Mouse (Mus musculus): ENCODE measurements around the gene Taf1d.
A peak's percentile ranks its signal among the peaks of the same experiment; 100 is the strongest.
"Not testable (repeated sequence)": the region's sequence is repeated elsewhere in the genome, so short reads cannot be mapped to it uniquely, and the experiment has no call there.

The Taf1d gene

DNA sequence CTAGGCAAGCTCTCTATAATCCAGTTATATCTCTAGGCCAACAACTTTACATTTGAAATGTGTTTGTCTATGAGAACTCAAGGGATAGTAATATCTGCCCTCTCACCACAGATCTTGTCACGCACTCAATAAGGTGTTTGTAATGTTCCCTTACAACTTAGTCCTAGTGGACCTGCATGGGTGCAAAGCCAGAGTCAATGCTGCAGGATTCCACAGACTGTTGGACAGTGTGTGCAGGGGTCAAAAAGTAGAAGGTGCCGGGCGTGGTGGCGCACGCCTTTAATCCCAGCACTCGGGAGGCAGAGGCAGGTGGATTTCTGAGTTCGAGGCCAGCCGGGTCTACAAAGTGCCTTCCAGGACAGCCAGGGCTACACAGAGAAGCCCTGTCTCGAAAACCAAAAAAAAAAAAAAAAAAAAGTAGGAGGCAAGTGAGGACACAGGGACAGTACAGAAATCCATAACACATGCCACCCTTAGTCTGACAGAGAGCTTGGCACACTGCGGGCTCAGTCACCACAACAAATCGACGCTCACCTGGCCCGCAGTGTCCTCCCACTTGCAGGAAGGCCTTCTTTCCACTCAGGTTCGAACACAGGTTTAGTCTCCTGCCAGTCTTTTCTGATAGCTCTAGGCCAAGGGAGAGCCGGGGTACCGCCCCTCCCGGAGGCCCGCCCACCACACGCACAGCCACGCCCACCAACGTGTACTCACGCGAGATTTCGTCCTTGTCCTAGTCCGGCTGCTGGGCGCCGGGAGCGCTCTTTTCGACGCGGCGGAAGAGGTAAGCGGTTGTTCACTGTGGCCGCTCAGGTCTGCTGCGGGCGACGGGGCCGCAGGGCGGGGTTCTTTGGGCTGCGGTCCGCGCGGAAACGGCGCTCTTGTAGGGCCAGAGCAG, at the start of gene Taf1d:
TSS of gene Taf1d (plus strand) at position 712 of the 895 bp plus-strand sequence.
- DNase-seq (ENCODE audit: low spot score in 2 of 2), result peak; percentile 99

DNA sequence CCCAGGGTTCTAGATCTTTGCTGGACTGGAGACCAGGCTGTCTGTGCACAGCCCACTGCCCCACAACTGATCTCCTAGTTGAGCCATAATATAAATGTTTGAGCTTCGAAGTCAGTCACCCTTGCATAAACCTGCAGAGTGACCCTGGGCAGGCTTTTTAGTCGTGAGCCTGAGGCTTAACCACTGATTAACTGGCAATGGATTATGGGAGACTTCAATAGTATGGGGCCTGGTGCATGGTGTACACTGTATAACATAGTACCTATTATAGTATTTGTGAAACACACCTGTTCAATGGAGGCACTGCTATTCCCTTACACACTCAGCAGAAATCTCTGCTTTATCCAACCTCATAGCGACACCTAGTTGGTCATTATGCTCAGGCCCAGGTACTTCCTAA, 49.8 kb upstream of the Taf1d start:
- DNase-seq (ENCODE audit: low spot score in 2 of 2), result no peak

DNA sequence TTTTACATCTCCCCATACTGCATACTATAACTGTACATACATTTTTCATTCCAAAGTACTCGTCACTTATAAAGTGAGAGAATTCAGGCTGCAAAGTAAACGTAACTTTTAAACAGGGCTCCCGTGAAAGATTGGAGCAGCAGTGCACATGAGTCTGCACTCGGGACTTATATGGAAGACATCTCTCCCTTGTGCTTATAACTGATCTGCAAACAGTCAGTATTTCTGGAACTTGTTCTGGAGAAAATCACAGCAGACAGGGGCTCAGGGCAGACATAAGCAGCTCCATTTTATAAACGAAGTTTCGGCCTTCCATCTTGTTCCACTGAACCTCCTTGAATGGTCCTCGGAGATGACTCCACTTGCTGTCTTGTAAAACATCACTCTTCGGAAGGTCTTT, 44.0 kb upstream of the Taf1d start:
- DNase-seq (ENCODE audit: low spot score in 2 of 2), result no peak

DNA sequence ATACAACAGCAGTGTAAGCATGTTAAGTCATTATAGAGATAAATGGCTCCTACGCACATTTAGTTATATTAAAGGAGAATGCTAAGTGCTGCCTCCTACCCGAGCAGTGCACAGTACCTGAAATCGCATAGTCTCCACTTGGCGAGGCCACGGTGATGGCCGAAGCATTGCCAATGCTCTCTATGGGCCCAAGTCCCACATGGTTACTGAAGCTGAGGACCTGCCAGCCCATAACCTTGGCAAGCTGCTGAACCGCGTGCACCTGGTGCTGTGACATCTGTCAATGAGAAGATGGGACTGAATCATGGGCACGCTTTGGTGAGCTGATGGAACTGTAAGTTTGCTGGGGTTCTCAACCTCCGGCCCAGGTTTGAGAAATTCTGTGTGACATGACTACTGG, 42.5 kb upstream of the Taf1d start:
- DNase-seq (ENCODE audit: low spot score in 2 of 2), result no peak

DNA sequence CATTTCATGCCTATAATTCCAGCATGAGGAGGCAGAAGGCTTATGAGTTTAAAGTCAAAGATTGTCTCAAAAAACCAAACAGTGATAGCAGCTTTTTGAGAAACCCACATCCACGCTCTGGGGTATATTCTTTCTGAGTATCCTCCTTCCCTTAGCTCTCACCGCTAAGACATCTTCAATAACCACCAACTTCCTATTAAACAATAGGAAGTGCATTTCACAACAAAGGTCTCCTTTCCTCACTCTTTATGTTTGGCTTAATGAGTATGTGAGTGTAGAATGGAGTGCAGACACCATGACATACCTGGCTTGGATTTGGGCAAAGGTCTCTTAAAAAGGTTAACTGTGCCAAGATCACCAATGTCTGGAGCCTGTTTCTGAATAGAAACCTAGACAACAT, 32.0 kb upstream of the Taf1d start:
- no peak for DNase-seq (ENCODE audit: low spot score in 2 of 2)

DNA sequence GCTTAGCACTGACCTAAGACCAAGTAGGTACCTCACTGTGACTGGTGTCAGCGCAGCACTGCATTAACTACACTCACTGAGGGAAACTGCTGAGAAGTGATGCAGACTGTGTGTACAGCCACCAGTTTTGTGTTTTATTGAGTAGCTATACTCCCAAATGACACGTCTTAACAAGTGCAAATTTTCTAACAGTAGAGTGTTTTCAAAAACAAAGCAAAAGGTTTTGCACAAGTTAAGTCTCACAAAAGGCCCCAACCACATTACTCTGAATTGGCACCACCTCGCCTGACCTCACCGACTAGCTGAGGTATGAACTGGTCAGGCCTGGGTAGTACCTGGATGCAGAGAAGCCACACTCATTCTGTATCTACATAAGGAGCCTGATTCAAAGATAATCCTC, 29.2 kb upstream of the Taf1d start:
- DNase-seq (ENCODE audit: low spot score in 2 of 2), result no peak

DNA sequence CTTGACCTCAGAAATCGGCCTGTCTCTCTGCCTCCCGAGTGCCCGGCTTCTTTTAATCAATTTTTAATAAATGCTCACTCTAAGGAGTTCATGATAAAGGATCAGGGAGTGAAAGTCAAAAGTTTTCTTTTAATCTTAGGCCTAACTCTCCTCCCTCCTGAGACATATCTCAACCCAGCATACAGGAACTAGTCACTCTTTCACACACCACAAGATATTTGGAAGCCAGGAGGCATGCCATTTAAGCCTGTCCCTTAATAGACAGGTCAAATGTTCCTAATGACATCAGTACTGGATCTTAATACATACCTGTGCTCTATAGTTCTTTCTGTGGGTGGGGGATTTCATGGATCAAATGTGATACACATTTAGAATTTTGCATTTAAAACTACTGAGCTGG, 27.7 kb upstream of the Taf1d start:
- DNase-seq (ENCODE audit: low spot score in 2 of 2), result no peak

DNA sequence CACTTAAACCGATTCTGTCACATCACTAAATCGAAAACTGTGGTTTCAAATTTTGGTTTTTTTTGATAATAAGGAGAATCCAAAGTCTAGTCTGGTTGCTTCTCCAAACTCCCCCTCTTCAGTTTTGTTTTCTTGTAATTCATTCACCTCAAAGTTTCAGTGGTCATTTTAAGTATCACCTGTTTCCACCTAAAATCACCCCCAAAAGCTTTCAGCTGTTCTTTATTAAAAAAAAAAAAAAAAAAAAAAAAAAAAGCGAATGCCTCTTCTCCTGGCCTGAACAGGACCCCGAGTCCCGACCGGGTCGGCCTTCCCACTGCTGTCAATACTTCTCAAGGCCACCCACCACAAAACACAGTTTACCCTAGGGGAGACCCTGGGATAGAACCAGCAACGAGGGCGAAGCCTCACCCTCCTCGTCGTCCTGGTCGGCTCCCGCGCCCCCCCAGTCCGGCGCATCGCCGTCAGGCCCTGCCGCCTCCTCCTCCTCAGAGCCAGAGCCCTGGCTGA, 26.8 kb upstream of the Taf1d start:
- no peak for DNase-seq (ENCODE audit: low spot score in 2 of 2)

DNA sequence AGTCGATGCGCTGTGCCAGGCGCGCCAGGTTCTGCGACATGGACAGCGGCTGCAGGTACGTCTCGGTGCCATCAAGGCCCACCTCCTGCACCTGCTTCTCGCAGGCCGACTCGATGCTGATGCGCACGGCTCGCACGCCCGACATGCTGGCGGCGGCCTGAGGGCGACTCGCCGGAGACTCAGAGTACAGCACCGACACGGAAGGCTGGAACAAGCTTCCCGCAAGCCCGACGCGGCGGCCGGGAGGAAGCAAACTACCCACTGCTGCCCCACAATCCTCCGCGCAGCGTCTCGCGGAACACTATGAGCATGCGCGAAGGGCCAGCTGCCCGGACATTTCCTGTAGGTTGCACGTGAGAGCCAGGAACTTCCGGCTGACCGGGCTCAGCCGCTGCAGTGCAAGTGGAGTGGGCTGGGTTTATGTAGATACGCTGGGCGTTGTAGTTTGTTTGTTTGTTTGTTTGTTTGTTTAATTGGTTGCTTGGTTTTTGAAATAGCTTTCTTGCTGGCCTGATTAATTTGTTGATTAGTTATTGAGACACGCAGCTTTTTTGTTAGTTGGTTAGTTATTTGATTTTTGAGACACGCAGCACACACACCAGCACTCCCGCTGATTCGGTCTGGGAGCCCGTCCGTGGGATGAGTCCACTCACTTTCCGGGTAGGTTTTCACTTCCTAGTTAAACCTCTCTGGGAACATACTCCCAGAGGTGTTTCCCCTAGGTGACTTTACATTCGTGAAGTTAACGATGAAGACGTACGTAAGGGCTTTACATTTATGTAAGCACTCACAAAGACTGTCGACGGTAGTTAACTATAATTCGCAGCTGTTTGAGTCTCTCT, 26.1 kb upstream of the Taf1d start, which contains the start of gene Med17:
TSS of gene Med17 (minus strand) at position 283 of the 842 bp plus-strand sequence.
- peak; percentile 82 to 91 for DNase-seq (ENCODE audit: low spot score in 2 of 2)

DNA sequence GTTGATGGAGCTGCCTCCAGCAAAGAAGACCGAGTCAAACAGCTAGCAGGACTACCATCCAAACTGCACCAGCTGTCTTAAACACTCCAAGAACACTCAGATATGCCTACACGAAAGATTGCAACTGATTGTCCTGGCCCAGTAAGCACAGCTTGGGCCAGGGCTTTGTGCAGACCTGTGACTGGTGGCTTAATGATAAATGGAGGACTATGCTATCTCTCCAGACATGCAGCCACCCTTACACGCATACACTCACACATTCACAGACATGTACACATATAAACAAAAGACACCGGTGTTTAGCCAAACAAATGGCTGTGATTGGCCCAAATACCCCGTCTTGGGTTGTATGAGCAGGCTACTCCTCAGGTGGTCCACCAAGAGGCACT, 25.5 kb upstream of the Taf1d start:
- no peak for DNase-seq (ENCODE audit: low spot score in 2 of 2)

DNA sequence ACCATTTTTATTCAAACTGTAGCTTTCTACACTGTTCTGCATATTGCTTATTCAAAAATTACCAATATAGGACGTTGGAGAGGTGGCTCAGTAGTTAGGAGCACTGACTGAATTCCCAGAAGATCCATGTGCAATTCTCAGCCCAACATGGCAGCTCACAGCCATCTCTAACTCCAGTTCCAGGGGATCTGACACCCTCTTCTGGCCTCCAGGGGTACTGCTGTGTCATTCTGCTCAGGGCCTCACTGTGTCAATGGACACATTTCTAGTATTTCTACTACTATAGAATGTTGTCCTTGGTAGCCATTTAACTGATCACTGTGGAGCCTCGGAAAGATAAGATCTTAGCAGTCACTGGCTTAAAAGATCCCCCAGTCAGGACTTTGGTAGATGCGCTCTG, 20.6 kb upstream of the Taf1d start:
- DNase-seq (ENCODE audit: low spot score in 2 of 2), result no peak

DNA sequence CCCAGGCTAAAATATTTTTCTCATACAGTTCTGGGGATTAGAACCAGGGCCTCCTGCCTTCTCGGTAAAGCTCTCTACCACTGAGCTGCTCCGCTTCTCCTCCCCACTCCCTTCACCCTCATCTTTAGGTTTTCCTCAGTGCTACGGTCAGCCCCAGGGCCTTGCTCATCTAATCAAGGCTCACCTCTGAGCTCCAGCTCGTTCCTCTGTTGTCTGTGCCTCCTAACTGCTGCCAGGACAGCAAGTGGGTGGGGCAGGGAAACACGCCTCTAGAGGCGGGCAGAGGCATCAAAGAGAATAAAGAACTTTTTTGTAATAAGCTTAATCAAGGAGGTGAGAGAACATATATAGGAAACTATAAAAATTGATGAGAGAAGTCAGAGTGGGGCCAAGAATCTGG, 18.2 kb upstream of the Taf1d start:
- no peak for DNase-seq (ENCODE audit: low spot score in 2 of 2)

DNA sequence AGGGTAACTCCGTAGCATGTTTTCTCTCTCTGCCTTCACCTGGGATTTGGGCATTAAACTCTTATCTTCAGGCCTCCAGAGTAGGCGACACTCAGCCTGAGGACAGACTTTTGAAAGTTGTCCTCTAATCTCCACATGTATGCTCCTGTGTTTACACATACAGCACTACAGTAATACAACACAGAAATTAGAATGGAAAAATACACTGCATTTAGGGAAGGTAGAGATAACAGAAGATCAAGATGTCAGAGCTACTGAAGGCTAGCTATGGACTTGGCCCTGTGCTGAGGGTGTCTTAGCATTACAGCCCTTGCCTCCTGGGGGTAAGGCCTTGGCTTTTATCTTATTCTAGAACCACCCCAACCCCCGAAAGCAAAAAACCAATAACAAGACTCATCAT, 17.6 kb upstream of the Taf1d start:
- DNase-seq (ENCODE audit: low spot score in 2 of 2), result no peak

DNA sequence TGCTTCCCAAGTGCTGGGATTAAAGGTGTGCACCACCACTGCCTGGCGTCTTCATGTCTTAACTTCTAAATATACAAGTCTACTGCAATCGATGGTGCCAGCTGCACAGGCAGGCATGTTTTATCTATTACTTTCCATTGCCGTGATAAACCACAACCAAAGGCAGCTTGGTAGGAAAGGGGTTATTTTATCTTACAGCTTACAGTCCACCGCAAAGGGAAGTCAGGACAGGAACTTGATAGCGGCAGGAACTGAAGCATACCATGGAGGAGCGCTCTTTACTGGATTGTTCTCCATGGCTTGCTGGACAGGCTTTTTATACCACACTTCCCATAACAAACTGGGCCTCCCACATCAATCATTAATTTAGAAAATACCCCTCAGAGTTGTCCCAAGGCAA, 16.8 kb upstream of the Taf1d start:
- no peak for DNase-seq (ENCODE audit: low spot score in 2 of 2)

DNA sequence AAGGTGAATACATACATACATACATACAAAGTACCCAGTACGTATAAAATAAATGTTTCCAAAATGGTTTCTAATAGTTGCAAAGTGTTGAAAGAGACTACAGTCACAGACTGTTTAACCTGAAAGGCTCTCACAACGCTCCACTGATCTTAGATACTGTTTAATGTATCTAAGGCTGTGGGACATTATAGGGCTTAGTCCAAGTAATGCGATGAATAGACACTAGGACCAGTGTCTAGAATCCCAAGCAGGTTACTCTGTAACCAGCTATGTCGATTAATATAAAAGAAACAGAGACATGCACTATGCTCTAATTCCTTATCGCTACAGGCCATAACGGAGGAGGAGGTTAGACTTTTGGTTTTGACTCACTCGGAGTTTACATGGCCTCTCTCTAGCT, 8.9 kb upstream of the Taf1d start:
- no peak for DNase-seq (ENCODE audit: low spot score in 2 of 2)

DNA sequence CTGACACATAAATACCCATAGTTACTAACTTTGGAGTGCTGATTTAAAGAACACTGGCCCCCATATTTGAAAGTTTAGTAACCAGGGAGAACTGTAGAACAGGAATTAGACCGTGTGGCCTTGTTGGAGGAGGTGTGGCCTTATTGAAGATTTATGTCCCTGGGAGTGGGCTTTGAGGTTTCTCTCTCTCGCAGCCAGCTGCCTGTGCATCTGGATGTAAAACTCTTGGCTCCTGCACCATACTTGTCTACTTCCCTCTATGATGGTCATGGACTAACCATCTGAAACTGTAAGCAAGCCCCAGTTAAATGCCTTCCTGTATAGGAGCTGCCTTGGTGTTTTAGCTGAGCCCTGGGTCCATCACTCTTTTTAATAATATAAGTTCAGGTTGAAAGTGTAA, 7.6 kb upstream of the Taf1d start:
- no peak for DNase-seq (ENCODE audit: low spot score in 2 of 2)

DNA sequence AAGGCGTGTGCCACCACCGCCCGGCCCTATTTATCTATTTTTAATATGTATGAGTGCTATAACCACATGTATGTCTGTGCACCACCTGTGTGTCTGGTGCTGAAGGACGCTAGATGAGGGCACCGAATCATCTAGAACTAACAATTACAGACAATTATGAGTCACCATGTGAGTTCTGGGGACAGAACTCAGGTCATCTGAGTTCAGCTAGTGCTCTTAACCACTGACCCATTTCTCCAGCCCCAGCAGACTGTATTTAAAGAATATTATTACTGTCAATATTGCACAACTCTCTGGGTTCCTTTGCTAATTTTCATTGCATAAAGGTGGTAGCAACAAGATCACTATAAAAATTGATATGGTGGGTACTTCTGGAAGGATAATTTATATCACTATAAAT, 6.0 kb upstream of the Taf1d start:
- DNase-seq (ENCODE audit: low spot score in 2 of 2), result no peak

DNA sequence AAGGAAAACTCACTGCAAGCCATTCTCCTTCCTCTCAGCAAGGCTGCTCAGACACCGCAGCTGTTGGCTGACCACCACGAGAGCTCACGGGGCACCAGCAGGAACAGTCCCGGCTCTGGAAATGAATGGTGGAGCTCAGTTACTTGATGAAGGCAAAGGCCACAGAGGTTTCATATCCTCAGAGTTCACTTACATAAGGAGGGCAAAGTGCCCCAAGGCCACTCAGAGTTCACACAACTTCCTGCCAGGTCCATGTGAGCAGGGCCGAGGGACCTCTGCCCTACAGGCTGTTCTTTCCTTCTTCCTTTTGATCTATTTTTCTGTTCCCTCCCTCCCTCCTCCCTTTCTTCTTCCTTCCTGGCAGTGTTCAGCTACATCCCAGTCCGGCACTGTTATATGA, 4.6 kb upstream of the Taf1d start:
- DNase-seq (ENCODE audit: low spot score in 2 of 2), result no peak

DNA sequence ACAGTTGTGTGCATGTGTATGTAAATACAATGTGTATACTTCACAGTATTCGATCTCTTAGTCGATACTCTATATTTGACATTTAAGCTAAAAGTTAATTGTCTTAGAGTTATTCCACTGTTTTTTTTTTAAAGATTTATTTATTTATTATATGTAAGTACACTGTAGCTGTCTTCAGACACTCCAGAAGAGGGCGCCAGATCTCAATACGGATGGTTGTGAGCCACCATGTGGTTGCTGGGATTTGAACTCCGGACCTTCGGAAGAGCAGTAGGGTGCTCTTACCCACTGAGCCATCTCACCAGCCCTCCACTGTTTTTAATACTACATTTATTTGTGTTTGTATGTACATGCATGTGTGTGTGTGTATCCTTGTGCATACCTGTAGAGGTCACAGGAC, 4.0 kb upstream of the Taf1d start:
- DNase-seq (ENCODE audit: low spot score in 2 of 2), result not testable (repeated sequence)

DNA sequence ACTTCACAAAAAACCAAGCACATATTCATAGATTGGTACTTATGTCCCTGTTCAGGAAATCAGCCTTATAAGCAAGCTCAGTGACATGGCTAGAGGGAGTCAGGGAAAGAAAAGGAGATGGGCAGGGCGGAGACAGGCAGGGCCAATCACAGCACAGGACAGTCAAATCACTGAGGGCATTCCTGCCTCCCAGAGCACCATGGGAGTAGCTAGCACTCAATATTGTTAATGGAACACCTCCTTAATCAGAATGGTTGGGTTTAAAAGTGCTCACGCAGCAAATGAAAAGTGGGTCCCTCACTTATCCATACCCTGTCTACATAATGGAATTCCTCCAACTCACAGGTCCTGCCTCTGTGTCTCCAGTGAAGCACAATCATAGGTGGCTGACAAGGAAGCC, 3.1 kb upstream of the Taf1d start:
- no peak for DNase-seq (ENCODE audit: low spot score in 2 of 2)

DNA sequence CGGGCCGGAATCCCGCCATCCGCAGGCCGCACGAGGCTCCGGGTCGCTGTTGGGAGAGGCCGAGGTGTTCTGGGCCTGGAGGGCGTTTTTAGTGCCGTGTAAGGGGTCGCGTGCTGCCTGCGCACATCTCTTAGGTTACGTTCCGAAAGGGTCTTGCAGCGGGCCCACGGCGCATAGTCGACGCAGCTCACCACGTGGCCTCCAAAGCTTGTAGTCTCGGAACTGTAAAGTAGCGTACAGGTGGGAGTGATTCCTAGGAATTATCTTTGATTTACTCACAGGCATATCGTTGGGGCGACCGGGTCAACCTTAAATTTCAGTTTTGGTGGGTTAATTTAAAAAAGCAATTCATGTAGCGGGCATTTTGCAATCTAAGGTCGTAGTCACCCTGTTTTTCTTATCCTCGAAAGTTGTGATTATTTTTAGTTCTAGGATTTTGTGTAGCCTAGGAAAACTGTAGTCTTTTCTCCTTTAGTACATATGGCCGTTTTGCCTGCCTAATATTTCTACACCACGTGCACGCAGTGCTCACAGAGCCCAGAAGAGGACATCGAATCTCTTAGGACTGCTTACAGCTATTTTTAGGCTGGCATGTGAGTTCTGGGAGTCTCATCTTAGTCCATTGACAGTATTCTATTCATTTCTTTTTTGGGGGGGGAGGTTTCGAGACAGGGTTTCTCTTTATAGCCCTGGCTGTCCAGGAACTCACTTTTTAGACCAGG, 545 bp downstream of the Taf1d start, which contains the start of gene 4931406C07Rik:
TSS of gene 4931406C07Rik (minus strand) at position 51 of the 722 bp plus-strand sequence.
- DNase-seq (ENCODE audit: low spot score in 2 of 2), result no peak

DNA sequence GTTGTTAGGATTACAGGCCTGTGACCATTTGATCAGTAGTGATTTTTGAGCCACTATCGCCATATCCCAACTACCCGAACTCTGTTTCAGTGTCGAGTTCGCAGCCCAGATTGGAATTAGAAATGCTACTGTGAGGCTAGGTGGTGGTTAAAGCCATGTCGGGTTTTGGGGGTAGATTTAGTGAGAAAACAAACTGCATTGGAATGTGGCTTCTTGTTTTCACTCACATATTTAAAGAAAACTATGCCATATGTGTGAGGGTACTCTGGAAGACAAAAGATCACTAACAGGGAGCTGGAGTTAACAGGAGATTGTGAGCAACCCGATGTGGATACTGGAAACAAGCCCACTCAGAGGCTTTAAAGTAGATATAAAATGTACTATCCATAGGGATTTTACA, 1.2 kb downstream of the Taf1d start:
- no peak for DNase-seq (ENCODE audit: low spot score in 2 of 2)

Data from spleen, postnatal 14 days (tissue).